Mouse (Mus musculus): Measurements from ENCODE around the gene Zfp961.
"Not testable (repeated sequence)": the region's sequence is repeated elsewhere in the genome, so short reads cannot be mapped to it uniquely, and the experiment has no call there.

Gene Zfp961

DNA sequence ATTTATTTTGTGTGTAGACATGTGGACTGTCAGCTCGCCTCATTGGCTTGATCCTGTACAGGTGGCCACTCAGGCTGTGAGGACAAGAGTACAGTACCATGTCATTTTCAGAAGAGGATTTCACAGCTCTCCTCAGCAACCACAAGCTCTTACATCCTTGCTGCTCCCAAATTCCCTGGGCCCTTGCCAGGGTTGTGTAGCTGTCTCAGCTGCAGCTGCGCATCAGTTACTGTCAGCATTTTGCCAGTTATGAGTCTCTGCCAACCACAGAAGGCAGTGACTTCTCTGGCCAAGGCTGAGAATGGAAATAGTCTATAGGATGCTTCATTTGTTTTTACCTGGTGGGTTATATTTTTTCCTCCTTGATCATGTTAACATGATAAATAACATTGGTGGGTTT, 67.3 kb downstream of the Zfp961 start:
- peak; percentile 15 for DNase-seq (ENCODE audit: low spot score)

DNA sequence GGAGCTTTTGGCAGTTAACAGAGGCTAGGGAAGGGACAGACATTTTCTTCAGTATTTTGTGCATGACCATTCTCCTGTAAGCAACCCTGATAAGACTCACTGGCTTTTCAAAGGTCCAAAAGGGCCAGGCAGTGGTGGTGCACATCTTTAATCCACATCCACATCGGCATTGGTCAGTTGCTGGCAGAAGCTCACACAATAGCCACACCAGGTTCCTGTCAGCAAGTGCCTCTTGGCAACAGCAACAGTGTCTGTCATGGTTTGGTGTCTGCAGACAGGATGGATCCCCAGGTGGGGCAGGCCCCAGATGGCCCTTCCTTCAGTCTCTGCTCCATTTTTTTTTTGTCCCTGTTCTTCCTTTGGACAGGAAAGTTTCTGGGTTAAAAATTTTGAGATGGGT, 68.2 kb downstream of the Zfp961 start:
- not testable (repeated sequence) for DNase-seq (ENCODE audit: low spot score)

DNA sequence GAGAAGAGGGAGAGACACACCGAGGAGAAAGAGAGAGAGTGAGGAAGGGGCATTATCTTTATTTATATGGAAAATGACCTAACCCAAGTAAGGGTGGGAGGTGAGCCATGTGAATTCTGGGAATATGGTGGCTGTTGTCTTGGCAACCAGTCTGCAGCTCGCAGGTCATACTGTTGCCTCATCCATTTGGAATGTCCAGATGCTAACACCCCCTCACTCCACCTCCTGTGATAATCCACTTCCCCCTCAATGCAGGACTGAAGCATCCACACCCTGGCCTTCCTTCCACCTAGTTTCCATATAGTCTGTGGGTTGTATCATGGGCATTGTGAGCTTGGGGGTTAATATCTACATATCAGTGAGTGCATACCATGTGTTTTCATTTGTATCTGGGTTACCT, 69.0 kb downstream of the Zfp961 start:
- no peak for DNase-seq (ENCODE audit: low spot score)

DNA sequence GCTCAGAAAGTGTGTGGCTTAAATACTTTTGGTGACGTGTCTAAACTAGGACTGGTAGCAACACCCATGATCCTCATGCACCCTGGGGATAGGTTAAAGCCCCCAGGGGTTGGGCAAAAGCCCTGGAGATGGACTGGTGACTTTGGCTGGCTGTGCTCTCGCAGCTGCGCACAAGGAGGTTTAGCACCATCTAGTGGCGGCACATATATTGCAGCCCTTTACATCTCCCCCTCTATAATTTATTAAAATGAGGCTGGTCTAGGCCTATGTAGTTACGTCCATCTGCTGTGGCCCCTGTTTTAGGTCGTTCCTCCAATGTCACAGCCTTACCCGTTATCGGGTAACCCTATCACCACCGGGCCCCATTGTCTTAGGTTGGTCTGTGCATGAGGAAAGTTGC, 74.0 kb downstream of the Zfp961 start:
- peak; percentile 73 for DNase-seq (ENCODE audit: low spot score)

DNA sequence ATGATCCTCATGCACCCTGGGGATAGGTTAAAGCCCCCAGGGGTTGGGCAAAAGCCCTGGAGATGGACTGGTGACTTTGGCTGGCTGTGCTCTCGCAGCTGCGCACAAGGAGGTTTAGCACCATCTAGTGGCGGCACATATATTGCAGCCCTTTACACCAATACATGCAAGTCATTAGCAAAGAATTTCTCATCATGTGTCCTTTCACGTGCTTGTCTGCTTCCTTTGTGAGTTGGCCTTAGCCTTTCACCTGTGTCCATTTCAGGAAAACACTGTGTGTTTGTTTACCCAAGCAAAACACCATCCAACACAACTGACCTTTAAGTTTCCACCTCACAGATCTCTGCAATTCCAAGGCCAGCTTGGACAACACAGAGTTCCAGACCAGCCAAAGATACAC, 82.1 kb downstream of the Zfp961 start:
- DNase-seq (ENCODE audit: low spot score) = peak; percentile 80

DNA sequence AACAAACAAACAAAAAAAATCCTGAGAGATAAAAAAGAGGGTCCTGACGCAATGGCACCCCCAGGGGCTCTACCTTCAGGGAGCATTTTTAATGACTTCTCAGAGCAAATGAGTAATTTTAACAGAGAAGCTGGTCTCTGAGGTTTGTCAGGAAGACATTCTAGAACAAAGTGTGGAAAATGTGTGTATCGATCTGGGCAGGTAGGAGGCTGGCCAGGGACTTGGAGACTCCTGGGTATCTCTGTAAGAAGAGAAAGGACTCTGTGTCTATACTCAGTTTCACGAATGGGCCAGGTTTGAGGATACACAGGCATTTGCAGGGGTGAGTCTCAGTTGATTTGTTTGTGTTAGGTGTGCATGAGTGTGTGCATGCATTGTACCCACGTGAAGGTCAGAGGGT, 90.1 kb downstream of the Zfp961 start, which contains the start of gene Olfr372:
Gene Olfr372, plus strand, starts transcription at position 301 of the 400 bp plus-strand sequence.
- DNase-seq (ENCODE audit: low spot score) = not testable (repeated sequence)

DNA sequence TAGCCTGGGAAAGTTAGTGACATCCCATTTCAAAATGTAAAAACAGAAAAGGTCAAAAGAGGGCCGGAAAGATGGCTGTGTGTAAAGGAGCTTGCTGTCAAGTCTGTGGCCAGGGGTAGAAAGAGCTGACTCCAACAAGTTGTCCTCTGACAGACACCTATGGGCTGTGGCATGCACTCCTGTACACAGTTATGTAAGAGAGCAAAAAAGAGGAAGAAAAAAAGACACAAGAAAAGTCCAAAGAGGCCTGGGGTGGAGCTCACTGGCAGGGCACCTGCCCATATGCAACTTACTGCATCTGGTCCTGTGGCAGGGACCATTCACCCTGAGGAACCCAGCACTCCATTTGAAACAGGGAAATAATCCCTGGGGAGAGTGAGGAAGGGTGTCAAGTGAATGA, 91.7 kb downstream of the Zfp961 start:
- no peak for DNase-seq (ENCODE audit: low spot score)

Measured in layer of hippocampus, adult 11-12 months (tissue).